Mouse (Mus musculus) heart, postnatal 14 days (tissue): ENCODE measurements at regions not wholly inside any gene's neighbourhood (a gene's known extent, or its start where the extent isn't known, plus 50 kb on each side); places are given as distances from the start of the nearest gene placed in this dataset.

ENCODE experiments used
- DNase-seq, 2 experiments: peaks; one replicate each; pipeline ENCODE4 v3.0.0; 2021 to 2022
- intact Hi-C: fragments of 180-260 bp; cut with DNase I; formaldehyde crosslinking; loops from one replicate; pipeline ENCODE4 v1.15.1; 2025

GRCm38 (mm10) chr9:23062057-23062655, 160.7 kb upstream of the Bmper start:
- no peak for DNase-seq
- intact Hi-C loops: no loop called here

- intact Hi-C loops: no loop called here
- no peak for DNase-seq
These were observed 160.0 kb upstream of the Bmper start for GRCm38 (mm10) chr9:23062656-23063444.

- intact Hi-C loops: no loop called here
- no peak for DNase-seq
These were observed 158.9 kb upstream of the Bmper start for GRCm38 (mm10) chr9:23064001-23064400.

GRCm38 (mm10) chr9:23064811-23065210, 158.1 kb upstream of the Bmper start:
- DNase-seq: no peak
- intact Hi-C loops: no loop called here

- no peak for DNase-seq
- intact Hi-C loops: no loop called here
These were observed 154.6 kb upstream of the Bmper start for GRCm38 (mm10) chr9:23068101-23068791.

GRCm38 (mm10) chr9:23069161-23069560, 153.7 kb upstream of the Bmper start:
- DNase-seq: no peak
- intact Hi-C loops: no loop called here

- DNase-seq: peak; percentile 59 to 71
- intact Hi-C loops: no loop called here
These were observed 151.9 kb upstream of the Bmper start for GRCm38 (mm10) chr9:23071006-23071405.

- intact Hi-C loops: no loop called here
- DNase-seq: no peak
These were observed 150.1 kb upstream of the Bmper start for GRCm38 (mm10) chr9:23072741-23073140.

- intact Hi-C loops: no loop called here
- DNase-seq: peak; percentile 89
These were observed 139.3 kb upstream of the Bmper start for GRCm38 (mm10) chr9:23083562-23083961.

GRCm38 (mm10) chr9:23089339-23089738, 133.5 kb upstream of the Bmper start:
- intact Hi-C loops: no loop called here
- DNase-seq: no peak

- no peak for DNase-seq
- intact Hi-C loops: no loop called here
These were observed 125.6 kb upstream of the Bmper start for GRCm38 (mm10) chr9:23097134-23097789.

- no peak for DNase-seq
These were observed 121.3 kb upstream of the Bmper start for GRCm38 (mm10) chr9:23101584-23101983.

GRCm38 (mm10) chr9:23101990-23102796, 120.7 kb upstream of the Bmper start:
- intact Hi-C loops: no loop called here
- DNase-seq: peak; percentile 7 to 11

More at GRCm38 (mm10) chr9:23101584-23101983, 121.3 kb upstream of the Bmper start:
- intact Hi-C loops: no loop called here

- no peak for DNase-seq
- intact Hi-C loops: no loop called here
These were observed 111.4 kb upstream of the Bmper start for GRCm38 (mm10) chr9:23111500-23111899.

GRCm38 (mm10) chr9:23115026-23115425, 107.8 kb upstream of the Bmper start:
- DNase-seq: no peak
- intact Hi-C loops: no loop called here

- intact Hi-C loops: no loop called here
- no peak for DNase-seq
These were observed 107.3 kb upstream of the Bmper start for GRCm38 (mm10) chr9:23115540-23115939.

- intact Hi-C loops: no loop called here
- no peak for DNase-seq
These were observed 106.6 kb upstream of the Bmper start for GRCm38 (mm10) chr9:23116311-23116710.

- intact Hi-C loops: no loop called here
- DNase-seq: no peak
These were observed 103.1 kb upstream of the Bmper start for GRCm38 (mm10) chr9:23119811-23120210.

GRCm38 (mm10) chr9:23120814-23121213, 102.1 kb upstream of the Bmper start:
- DNase-seq: no peak
- intact Hi-C loops: no loop called here

GRCm38 (mm10) chr9:23122524-23122923, 100.4 kb upstream of the Bmper start:
- no peak for DNase-seq
- intact Hi-C loops: no loop called here
